In genomic region chrX:12888708-12889481, GRCm38 (mm10) we compare ENCODE assay signal across 17 mouse cellular contexts.
DNase-seq lines count a peak whose midpoint lies in the region; ATAC-seq and TF ChIP-seq lines count a peak whose summit lies in the region.
"Had no signal": no experiment of that assay in that cellular context is flagged by ENCODE, and none has a peak within 500 bp of the region (broad histone marks: within the 10 kb centered on the region; RNA-seq: fewer than 3 reads in every experiment).

No protein-coding gene starts in this region.

- TF ChIP-seq CTCF in cerebellum, adult 2 months (IDR thresholded peaks at IDR 0.05; ENCODE audit: borderline replicate concordance, insufficient read depth, low read depth, low read length), result no peak

- intact Hi-C loops in heart, postnatal 14 days (cut with DNase I), result loop anchor here (10.0 kb wide), 1 partner anchor 176 kb away; no protein-coding TSS in a partner anchor
- intact Hi-C loops in heart, postnatal 10 days (cut with DNase I), result no loop called here

- 50% methylated on average over 3 of the region's 3 CpGs for WGBS in cerebellum, adult 2 months
- 44% methylated on average over 3 of the region's 3 CpGs for WGBS in forebrain, embryonic 15.5 days
- WGBS in hindbrain, embryonic 16.5 days, result 36% methylated on average over 3 of the region's 3 CpGs
- WGBS in neural tube, embryonic 14.5 days, result 48% methylated on average over 3 of the region's 3 CpGs
- 61% methylated on average over 3 of the region's 3 CpGs for WGBS in heart, embryonic 11.5 days (ENCODE audit: insufficient replicate concordance)

- peak overlapping the region; percentile 30 for H3K4me2 ChIP-seq in forebrain, embryonic 15.5 days (replicated peaks)
- H3K4me2 ChIP-seq in hindbrain, embryonic 16.5 days (ENCODE audit: low read length), result peak overlapping the region; percentile 25
- peak overlapping the region; percentile 35 for H3K4me2 ChIP-seq in neural tube, embryonic 14.5 days (ENCODE audit: low read depth, low read length)
- no peak overlapping the region for H3K4me2 ChIP-seq in heart, embryonic 11.5 days
- H3K4me2 ChIP-seq: embryonic facial prominence, embryonic 13.5 days had no signal

- no peak for TF ChIP-seq POLR2A in cerebellum, adult 2 months (IDR thresholded peaks at IDR 0.05; ENCODE audit: borderline replicate concordance, insufficient read depth, low read length)

- no peak for DNase-seq in cerebellum, adult 2 months
- DNase-seq in cerebellum, adult 18-20 months, result no peak
- no peak for DNase-seq in heart, postnatal 14 days
- DNase-seq in heart, postnatal 10 days, result no peak
- DNase-seq: adrenal gland, postnatal 36 days; cerebellum, postnatal 36 days; gastrocnemius, adult 2 months; kidney, postnatal 10 days; lung, adult 18-20 months; lung, postnatal 36 days had no signal

- H3K9ac ChIP-seq in forebrain, embryonic 15.5 days (replicated peaks), result no peak overlapping the region
- H3K9ac ChIP-seq in hindbrain, embryonic 16.5 days (ENCODE audit: low read depth, low read length), result no peak overlapping the region
- no peak overlapping the region for H3K9ac ChIP-seq in neural tube, embryonic 14.5 days (replicated peaks; ENCODE audit: low read depth, low read length)
- H3K9ac ChIP-seq in heart, embryonic 11.5 days (ENCODE audit: low read depth, low read length), result no peak overlapping the region
- H3K9ac ChIP-seq: embryonic facial prominence, embryonic 13.5 days had no signal

- ATAC-seq in forebrain, embryonic 15.5 days (replicated peaks), result peak; percentile 75
- ATAC-seq in hindbrain, embryonic 16.5 days, result peak; percentile 68
- peak; percentile 69 for ATAC-seq in neural tube, embryonic 14.5 days (ENCODE audit: low read depth)
- no peak for ATAC-seq in heart, embryonic 11.5 days (replicated peaks; ENCODE audit: insufficient number of reproducible peaks, low FRiP score, low TSS enrichment)
- ATAC-seq: intestine, embryonic 16.5 days had no signal

- H3K4me3 ChIP-seq in cerebellum, adult 2 months (replicated peaks; ENCODE audit: insufficient read depth, low read depth, low read length), result peak overlapping the region; percentile 30
- no peak overlapping the region for H3K4me3 ChIP-seq in forebrain, embryonic 15.5 days
- H3K4me3 ChIP-seq in hindbrain, embryonic 16.5 days (ENCODE audit: low read length), result no peak overlapping the region; the same call in 1 of the 2 replicates
- H3K4me3 ChIP-seq in neural tube, embryonic 14.5 days (ENCODE audit: low read depth, low read length), result no peak overlapping the region
- H3K4me3 ChIP-seq in heart, embryonic 11.5 days (ENCODE audit: low read depth, low read length), result no peak overlapping the region
- H3K4me3 ChIP-seq: embryonic facial prominence, embryonic 13.5 days; gastrocnemius, adult 2 months had no signal

- no peaks in the 10 kb centered on the region for H3K36me3 ChIP-seq in forebrain, embryonic 15.5 days
- no peaks in the 10 kb centered on the region for H3K36me3 ChIP-seq in hindbrain, embryonic 16.5 days (ENCODE audit: control insufficient read depth, insufficient read depth, low read length)
- no peaks in the 10 kb centered on the region for H3K36me3 ChIP-seq in neural tube, embryonic 14.5 days (ENCODE audit: control insufficient read depth, insufficient read depth, low read length)
- H3K36me3 ChIP-seq in heart, embryonic 11.5 days (ENCODE audit: control insufficient read depth, insufficient read depth, low read length), result no peaks in the 10 kb centered on the region
- H3K36me3 ChIP-seq: embryonic facial prominence, embryonic 13.5 days had no signal

- H3K4me1 ChIP-seq in cerebellum, adult 2 months (ENCODE audit: control insufficient read depth, insufficient read depth, low read length), result no peaks in the 10 kb centered on the region
- H3K4me1 ChIP-seq in forebrain, embryonic 15.5 days, result peaks cover 10% of the 10 kb centered on the region; the same call in 1 of the 2 replicates
- H3K4me1 ChIP-seq in hindbrain, embryonic 16.5 days (ENCODE audit: control insufficient read depth, insufficient read depth, low read depth, low read length), result peaks cover 3% of the 10 kb centered on the region; the same call in 1 of the 2 replicates
- H3K4me1 ChIP-seq in neural tube, embryonic 14.5 days (ENCODE audit: control insufficient read depth, insufficient read depth, low read length), result no peaks in the 10 kb centered on the region
- H3K4me1 ChIP-seq in heart, embryonic 11.5 days (ENCODE audit: control insufficient read depth, insufficient read depth, low read length), result no peaks in the 10 kb centered on the region

- no peaks in the 10 kb centered on the region for H3K27me3 ChIP-seq in cerebellum, adult 2 months (ENCODE audit: control insufficient read depth, insufficient read depth, low read length)
- H3K27me3 ChIP-seq in forebrain, embryonic 15.5 days, result no peaks in the 10 kb centered on the region
- H3K27me3 ChIP-seq in hindbrain, embryonic 16.5 days (replicated peaks; ENCODE audit: control insufficient read depth, insufficient read depth, low read length), result no peaks in the 10 kb centered on the region
- no peaks in the 10 kb centered on the region for H3K27me3 ChIP-seq in neural tube, embryonic 14.5 days (ENCODE audit: control insufficient read depth, insufficient read depth, low read length)
- no peaks in the 10 kb centered on the region for H3K27me3 ChIP-seq in heart, embryonic 11.5 days (ENCODE audit: control insufficient read depth, insufficient read depth, low read length)
- H3K27me3 ChIP-seq: CH12.LX; embryonic facial prominence, embryonic 13.5 days had no signal

- no peaks in the 10 kb centered on the region for H3K9me3 ChIP-seq in forebrain, embryonic 15.5 days
- no peaks in the 10 kb centered on the region for H3K9me3 ChIP-seq in hindbrain, embryonic 16.5 days (ENCODE audit: control insufficient read depth, low read length)
- H3K9me3 ChIP-seq in neural tube, embryonic 14.5 days (ENCODE audit: control insufficient read depth, low read length), result no peaks in the 10 kb centered on the region
- H3K9me3 ChIP-seq in heart, embryonic 11.5 days (replicated peaks; ENCODE audit: control insufficient read depth, low read length), result no peaks in the 10 kb centered on the region
- H3K9me3 ChIP-seq: embryonic facial prominence, embryonic 13.5 days had no signal

- peak overlapping the region; percentile 20; the same call in 1 of the 2 replicates for H3K27ac ChIP-seq in cerebellum, adult 2 months (ENCODE audit: insufficient read depth, low read length)
- peak overlapping the region; percentile 76 for H3K27ac ChIP-seq in forebrain, embryonic 15.5 days (replicated peaks)
- H3K27ac ChIP-seq in hindbrain, embryonic 16.5 days (ENCODE audit: low read depth, low read length), result peak overlapping the region; percentile 68
- peak overlapping the region; percentile 75 for H3K27ac ChIP-seq in neural tube, embryonic 14.5 days (ENCODE audit: low read depth, low read length)
- no peak overlapping the region for H3K27ac ChIP-seq in heart, embryonic 11.5 days (ENCODE audit: low read depth, low read length)
- H3K27ac ChIP-seq: embryonic facial prominence, embryonic 13.5 days; gastrocnemius, adult 2 months had no signal
